25 mouse cellular contexts compared by ENCODE assay signal in the genomic region with DNA sequence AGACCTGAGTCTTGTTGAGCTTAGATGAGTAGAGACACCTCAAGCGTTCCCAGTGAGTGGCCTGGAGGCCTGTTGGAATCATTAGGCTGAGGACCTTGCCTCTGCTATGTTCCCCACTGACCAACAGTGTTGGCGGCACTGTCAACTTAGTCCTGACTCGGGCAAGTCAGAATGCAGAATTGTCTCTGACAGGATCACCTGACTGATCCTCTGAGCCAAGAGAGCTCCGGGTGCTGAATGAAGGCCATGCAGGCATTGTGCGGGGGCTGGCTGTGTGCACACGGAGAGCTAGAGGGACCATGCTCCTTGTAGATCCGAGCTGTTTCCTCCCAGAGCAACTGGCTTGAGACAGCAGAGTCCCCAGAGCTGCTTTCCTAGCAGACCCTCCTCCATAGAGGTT. TPM values are rescaled to one million over a fixed set of nuclear protein-coding genes. Genes with fewer than 3 reads are reported as not detected.
DNase-seq lines count a peak whose midpoint lies in the region; ATAC-seq lines count a peak whose summit lies in the region.
"Had no signal": no experiment of that assay in that cellular context is flagged by ENCODE, and none has a peak within 500 bp of the region (broad histone marks: within the 10 kb centered on the region; RNA-seq: fewer than 3 reads in every experiment).

No protein-coding gene starts in this region.

- no peak overlapping the region for H3K4me3 ChIP-seq in midbrain, embryonic 10.5 days
- H3K4me3 ChIP-seq: embryonic facial prominence, embryonic 13.5 days; heart, adult 2 months; heart, embryonic 15.5 days; layer of hippocampus, adult 2 months; megakaryocyte, embryonic 14.5 days; midbrain, embryonic 15.5 days; myocyte; neural tube, embryonic 15.5 days had no signal

- peaks cover 100% of the 10 kb centered on the region for H3K36me3 ChIP-seq in midbrain, embryonic 10.5 days

- DNase-seq in cerebellum, adult 9-10 months, result no peak
- DNase-seq in kidney, adult 11 months, result peak; percentile 21
- no peak for DNase-seq in kidney, postnatal 4 days
- peak; percentile 66 to 78 for DNase-seq in cerebellum, adult 18-20 months
- DNase-seq in cerebellum, postnatal 14 days, result peak; percentile 61 to 80
- no peak for DNase-seq in midbrain, embryonic 10.5 days (ENCODE audit: low spot score)
- DNase-seq: B cell, adult 2 months; gastrocnemius, postnatal 14 days; heart, adult 2 months; liver; lung, adult 18-20 months; lung, postnatal 14 days had no signal

- H3K9me3 ChIP-seq in midbrain, embryonic 10.5 days (replicated peaks), result no peaks in the 10 kb centered on the region
- H3K9me3 ChIP-seq: embryonic facial prominence, embryonic 13.5 days; heart, embryonic 15.5 days; megakaryocyte, embryonic 14.5 days; midbrain, embryonic 15.5 days; neural tube, embryonic 15.5 days had no signal

- 87% methylated on average over 7 of the region's 7 CpGs for WGBS in midbrain, embryonic 10.5 days

- H3K27me3 ChIP-seq in midbrain, embryonic 10.5 days (ENCODE audit: low read depth, poor library complexity, severe bottlenecking), result no peaks in the 10 kb centered on the region
- H3K27me3 ChIP-seq: embryonic facial prominence, embryonic 13.5 days; heart, embryonic 15.5 days; megakaryocyte, embryonic 14.5 days; midbrain, embryonic 15.5 days; neural tube, embryonic 15.5 days had no signal

- no peak overlapping the region for H3K27ac ChIP-seq in midbrain, embryonic 10.5 days (replicated peaks)
- H3K27ac ChIP-seq: embryonic facial prominence, embryonic 13.5 days; heart, adult 2 months; heart, embryonic 15.5 days; hindbrain, embryonic 14.5 days; kidney, postnatal 0 days; layer of hippocampus, adult 2 months; midbrain, embryonic 15.5 days; neural tube, embryonic 15.5 days; stomach, postnatal 0 days had no signal

- H3K4me1 ChIP-seq in midbrain, embryonic 10.5 days, result peaks cover 71% of the 10 kb centered on the region

- peak; percentile 72; the same call in 1 of the 2 replicates for ATAC-seq in cerebellum, adult (ENCODE audit: insufficient number of reproducible peaks, low FRiP score, low TSS enrichment)
- ATAC-seq: forebrain, embryonic 14.5 days; intestine, embryonic 16.5 days; midbrain, embryonic 15.5 days had no signal

RNA-seq across cellular contexts. Expression of a gene that starts 18.5 kb away (rescaled TPM):
- 119 and 136 TPM in 2 replicates for polyA plus RNA-seq in midbrain, embryonic 10.5 days (2016; fragmentation: Nextera tagmentation; extraction: Ambion mirVana)

Comparison
In these comparisons a context has a peak if more than half of its experiments do, and no peak if none do; other contexts are left out.
1. DNase-seq: peak in kidney, adult 11 months (single experiment), cerebellum, adult 18-20 months (2 of 2) and cerebellum, postnatal 14 days (2 of 2); none in cerebellum, adult 9-10 months (single experiment), kidney, postnatal 4 days (0 of 2) and midbrain, embryonic 10.5 days (single experiment).